Mouse (Mus musculus) adrenal gland (tissue): ENCODE measurements around the gene Brwd1.
"Not testable (repeated sequence)": the region's sequence is repeated elsewhere in the genome, so short reads cannot be mapped to it uniquely, and the experiment has no call there.

Experiments used
- intact Hi-C: fragments of 180-260 bp; cut with DNase I; formaldehyde crosslinking; loops from one replicate; pipeline ENCODE4 v1.15.1; 2025
- long read RNA-seq, 2 experiments: library from polyadenylated mRNA; unstranded; transcript quantifications; one replicate each; pipeline ENCODE4 v2.0.0; 2020; ENCODE audit warnings: borderline replicate concordance in 1 of 2; ENCODE audit not compliant: insufficient replicate concordance in 1 of 2

Brwd1 gene
- long read RNA-seq, experiment 1, partial matches to known transcripts = 6 of 15 reads
- long read RNA-seq, experiment 1, other reads (novel, unspliced or antisense) = 5 of 15 reads
- long read RNA-seq, experiment 2, transcript Brwd1-203 (5 exons, 2,382 nt) = major isoform, 17 of 29 reads
- long read RNA-seq, experiment 2, partial matches to known transcripts = 9 of 29 reads
- long read RNA-seq, experiment 2, other reads (novel, unspliced or antisense) = 3 of 29 reads

- intact Hi-C loops = loop anchor here (10.0 kb wide), 1 partner anchor 62 kb away; the partner anchor contains the start of gene Wrb
These were observed at the start of gene Brwd1 for GRCm38 (mm10) chr16:96082301-96083178. Brwd1 (minus strand) TSS chr16:96082526.

- intact Hi-C loops = no loop called here
These were observed 46.1 kb upstream of the Brwd1 start for GRCm38 (mm10) chr16:96128466-96128865.

GRCm38 (mm10) chr16:96127657-96128344 lies 45.5 kb upstream of the Brwd1 start, which contains the start of gene Hmgn1:
Hmgn1 (minus strand) TSS chr16:96127729.
- intact Hi-C loops = no loop called here

GRCm38 (mm10) chr16:96127288-96127656 lies 44.9 kb upstream of the Brwd1 start:
- intact Hi-C loops = no loop called here

- intact Hi-C loops = no loop called here
These were observed 44.4 kb upstream of the Brwd1 start for GRCm38 (mm10) chr16:96126684-96127171.

GRCm38 (mm10) chr16:96120022-96120623 lies 37.8 kb upstream of the Brwd1 start:
- intact Hi-C loops = no loop called here

GRCm38 (mm10) chr16:96114729-96115128 lies 32.4 kb upstream of the Brwd1 start:
- intact Hi-C loops = loop anchor here (10.0 kb wide), 1 partner anchor 230 kb away; no protein-coding TSS in a partner anchor

- intact Hi-C loops = loop anchor here (10.0 kb wide), 1 partner anchor 232 kb away; no protein-coding TSS in a partner anchor
These were observed 30.4 kb upstream of the Brwd1 start for GRCm38 (mm10) chr16:96112769-96113168.

GRCm38 (mm10) chr16:96110655-96111345 lies 28.5 kb upstream of the Brwd1 start:
- intact Hi-C loops = loop anchor here (10.0 kb wide), 1 partner anchor 234 kb away; no protein-coding TSS in a partner anchor

GRCm38 (mm10) chr16:96109673-96110072 lies 27.3 kb upstream of the Brwd1 start:
- intact Hi-C loops = loop anchor here (10.0 kb wide), 1 partner anchor 235 kb away; no protein-coding TSS in a partner anchor

- intact Hi-C loops = no loop called here
These were observed 20.7 kb upstream of the Brwd1 start for GRCm38 (mm10) chr16:96103036-96103435.

GRCm38 (mm10) chr16:96097811-96098210 lies 15.5 kb upstream of the Brwd1 start:
- intact Hi-C loops = not testable (repeated sequence)

GRCm38 (mm10) chr16:96095966-96096365 lies 13.6 kb upstream of the Brwd1 start:
- intact Hi-C loops = no loop called here

GRCm38 (mm10) chr16:96091515-96092504 lies 9.5 kb upstream of the Brwd1 start:
- intact Hi-C loops = no loop called here

GRCm38 (mm10) chr16:96088120-96088519 lies 5.8 kb upstream of the Brwd1 start:
- intact Hi-C loops = loop anchor here (10.0 kb wide), 1 partner anchor 57 kb away; the partner anchor contains the start of gene Wrb

GRCm38 (mm10) chr16:96087436-96087835 lies 5.1 kb upstream of the Brwd1 start:
- intact Hi-C loops = loop anchor here (10.0 kb wide), 1 partner anchor 57 kb away; the partner anchor contains the start of gene Wrb

GRCm38 (mm10) chr16:96087001-96087400 lies 4.7 kb upstream of the Brwd1 start:
- intact Hi-C loops = loop anchor here (10.0 kb wide), 1 partner anchor 58 kb away; the partner anchor contains the start of gene Wrb

GRCm38 (mm10) chr16:96085597-96085996 lies 3.3 kb upstream of the Brwd1 start:
- intact Hi-C loops = loop anchor here (10.0 kb wide), 1 partner anchor 59 kb away; the partner anchor contains the start of gene Wrb
